Mouse (Mus musculus): ENCODE measurements around the gene Bcorl1.

DNA sequence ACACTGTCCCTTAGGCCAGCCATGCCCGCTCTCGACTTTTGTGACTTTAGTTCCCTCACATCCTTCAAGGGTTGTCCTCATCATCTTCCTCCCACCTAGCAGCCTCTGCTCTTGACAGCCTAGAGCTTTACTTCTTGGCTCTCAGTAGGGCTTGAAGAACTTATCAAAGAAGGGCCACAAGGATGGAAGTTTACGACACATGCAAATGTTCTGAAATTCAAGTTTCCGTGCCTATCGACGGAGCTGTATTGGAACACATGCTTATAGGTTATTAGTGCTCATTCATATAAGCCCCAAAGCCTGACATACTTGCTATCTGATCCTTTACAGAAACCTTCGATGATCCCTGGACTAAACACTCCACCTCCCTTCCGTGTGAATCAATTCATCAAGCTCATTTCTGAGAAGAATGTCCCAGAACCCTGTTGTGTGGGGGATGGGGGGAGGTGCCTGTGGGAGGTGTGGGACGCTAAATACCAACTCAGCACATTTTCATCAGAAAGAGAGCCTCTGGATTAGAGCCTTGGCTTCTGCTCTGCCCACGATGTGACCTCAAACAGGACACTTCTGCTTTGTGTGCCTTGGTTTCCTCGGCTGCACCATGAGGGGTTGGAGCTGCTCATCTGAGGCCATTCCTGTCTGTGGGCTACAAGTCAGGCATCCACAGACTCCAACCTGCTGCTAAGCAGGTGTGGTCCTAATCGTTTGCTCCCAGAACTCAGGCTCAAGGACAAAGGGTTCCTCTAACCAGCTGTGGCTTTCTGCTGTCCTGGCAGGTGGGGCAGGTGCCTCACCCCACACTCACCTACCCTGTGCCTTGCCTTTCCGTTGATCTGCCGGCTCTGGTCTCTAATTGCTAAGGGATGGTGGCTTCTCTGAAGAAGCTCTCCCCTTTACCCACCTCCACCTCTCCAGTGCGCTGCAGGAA, 91.7 kb downstream of the Bcorl1 start:
- no peak for TF ChIP-seq EP300 (optimal IDR thresholded peaks at IDR 0.05)
- no peak for TF ChIP-seq CTCF (IDR thresholded peaks at IDR 0.05; ENCODE audit: low read depth)
